Mouse (Mus musculus): ENCODE measurements around the gene 1110017D15Rik.

The 1110017D15Rik gene

DNA sequence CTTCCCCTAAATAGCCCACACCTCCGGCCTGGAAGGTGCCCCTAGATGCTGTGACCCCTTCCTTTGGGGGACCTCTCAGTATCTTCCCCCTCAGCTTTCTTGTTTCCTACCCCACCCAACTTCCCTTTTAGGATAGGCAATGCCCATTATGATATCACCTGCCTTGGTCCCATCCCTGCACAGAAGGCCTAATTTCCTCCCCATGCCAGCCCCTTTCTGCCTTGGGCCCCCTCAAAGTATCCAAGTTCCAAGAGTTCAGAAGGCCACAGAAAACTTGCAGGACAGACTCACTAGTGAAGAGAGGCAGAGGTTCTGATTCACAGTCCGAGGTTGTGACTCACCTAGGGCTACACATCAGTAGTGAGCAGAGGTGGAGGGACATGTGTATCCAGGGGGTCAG lies at the start of gene 1110017D15Rik:
1110017D15Rik (minus strand) TSS at position 101 of the 400 bp plus-strand sequence.
- DNase-seq (ENCODE audit: low spot score): no peak

DNA sequence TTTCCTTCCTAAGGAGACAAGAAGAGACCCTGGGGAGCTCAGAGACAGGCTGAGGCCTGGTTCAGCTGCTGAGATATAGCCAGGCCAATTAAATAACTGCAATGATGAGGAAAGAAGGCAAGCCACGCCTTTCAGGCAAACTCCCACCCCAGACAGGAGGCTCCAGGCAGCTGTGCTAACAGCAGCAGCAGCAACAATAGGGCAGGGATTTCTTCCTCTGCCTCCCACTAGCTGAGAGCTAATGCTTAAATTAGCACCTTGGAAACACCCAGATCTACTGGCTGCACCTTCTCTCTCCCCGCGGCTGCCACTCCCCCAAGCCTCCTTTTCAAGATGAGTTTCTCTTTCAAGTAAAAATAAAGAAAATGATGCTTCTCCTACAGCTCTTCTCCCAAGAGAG lies 49.0 kb upstream of the 1110017D15Rik start:
- DNase-seq (ENCODE audit: low spot score): peak; percentile 26

DNA sequence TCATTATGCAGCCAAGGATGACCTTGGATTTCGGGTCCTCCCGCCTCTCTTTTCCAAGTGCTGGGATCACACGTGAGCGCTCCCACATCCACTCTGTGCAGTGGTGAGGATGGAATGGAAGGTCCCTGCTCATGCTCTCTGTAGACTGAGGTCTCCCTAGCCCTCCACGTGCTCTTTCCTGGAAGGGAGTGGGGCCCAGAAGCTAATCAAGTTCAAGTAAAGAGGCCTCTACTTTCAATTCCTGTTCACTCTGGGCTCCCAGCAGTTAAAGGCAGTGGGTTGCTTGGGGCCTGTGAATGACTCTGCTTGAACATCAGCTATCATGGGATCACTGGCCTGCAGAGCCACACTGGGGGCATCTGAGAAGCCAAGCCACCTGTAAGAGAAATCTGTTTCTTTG lies 46.2 kb upstream of the 1110017D15Rik start:
- no peak for DNase-seq (ENCODE audit: low spot score)

DNA sequence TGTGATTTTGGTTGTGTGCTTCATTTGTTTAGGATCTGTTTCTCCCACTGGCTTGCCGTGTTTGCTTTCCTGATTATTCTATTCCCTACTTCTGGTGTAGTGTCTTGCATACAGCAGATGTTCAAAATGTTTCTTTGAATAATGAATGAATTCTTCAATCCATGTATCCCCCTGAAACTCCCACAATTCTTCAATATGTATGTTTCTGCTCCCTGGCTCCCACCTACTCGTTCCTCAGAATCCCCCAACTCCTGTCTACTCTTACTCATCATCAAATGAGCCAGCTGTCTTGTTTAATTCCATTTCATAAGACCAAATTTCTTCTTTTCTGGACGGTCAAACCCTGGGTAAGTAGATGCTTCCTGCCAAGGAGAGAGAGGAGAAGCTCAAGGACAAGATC lies 40.0 kb upstream of the 1110017D15Rik start:
- DNase-seq (ENCODE audit: low spot score): no peak

DNA sequence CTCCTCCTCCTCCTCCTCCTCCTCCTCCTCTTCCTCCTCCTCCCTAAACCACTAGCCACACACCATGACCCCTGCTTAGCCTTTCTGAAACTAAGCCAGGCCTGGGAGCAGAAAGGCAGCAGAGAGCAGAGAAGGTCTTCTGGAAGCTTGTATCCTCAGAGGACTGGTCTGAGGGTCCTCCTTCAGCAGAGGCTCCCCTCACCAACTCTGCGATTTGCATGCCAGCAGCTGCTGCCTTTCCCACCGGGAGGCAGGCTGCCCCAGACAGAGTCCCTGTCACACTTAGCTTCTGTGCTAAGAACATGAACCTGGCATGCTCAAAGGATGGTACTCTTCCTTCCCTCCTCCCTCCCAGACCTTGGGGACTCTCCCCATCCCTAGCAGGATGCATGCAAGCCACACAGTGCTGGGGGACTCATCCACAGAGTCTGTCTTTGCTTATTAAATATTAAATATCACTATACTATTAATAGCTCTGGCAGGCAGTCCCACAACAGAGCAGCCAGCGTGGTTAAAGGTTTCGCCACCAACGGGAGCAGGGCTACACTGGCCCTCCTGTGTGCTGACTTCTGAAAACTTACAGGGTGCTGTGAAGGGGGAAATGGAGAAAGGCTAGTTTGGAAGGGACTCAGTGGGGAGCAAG lies 39.3 kb upstream of the 1110017D15Rik start:
- DNase-seq (ENCODE audit: low spot score): no peak

DNA sequence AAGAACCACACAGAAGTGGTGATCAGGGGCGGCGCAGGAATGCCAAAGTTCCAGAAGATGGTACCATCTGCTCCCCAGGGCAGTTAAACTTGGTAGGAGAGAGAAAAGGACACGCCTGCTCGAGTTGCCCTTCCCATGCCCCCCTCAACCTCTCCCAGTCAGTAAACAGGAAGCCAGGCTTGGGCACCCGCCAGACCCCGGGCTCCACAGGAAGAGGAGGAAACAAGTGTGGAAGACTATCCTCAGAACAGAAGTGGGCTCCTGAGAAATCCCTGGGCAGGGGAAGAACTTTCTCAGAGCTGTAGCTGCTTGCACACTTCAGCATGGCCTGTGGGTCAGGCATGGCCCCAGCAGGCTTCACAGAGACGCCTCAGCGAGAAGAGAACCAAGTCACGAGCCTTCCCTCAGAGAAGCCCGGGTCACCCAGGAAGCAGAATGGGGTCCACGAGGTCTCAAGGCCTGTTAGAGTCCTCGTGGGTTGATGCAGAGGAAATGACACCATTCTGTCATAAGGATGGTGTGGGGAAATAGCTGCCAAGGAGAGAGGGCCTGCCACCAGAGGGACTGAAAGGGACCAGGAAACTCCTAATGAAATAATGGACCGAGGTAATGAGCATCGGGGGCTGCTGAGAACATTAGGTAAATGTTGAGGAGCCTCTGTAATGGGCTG lies 38.0 kb upstream of the 1110017D15Rik start:
- no peak for DNase-seq (ENCODE audit: low spot score)

DNA sequence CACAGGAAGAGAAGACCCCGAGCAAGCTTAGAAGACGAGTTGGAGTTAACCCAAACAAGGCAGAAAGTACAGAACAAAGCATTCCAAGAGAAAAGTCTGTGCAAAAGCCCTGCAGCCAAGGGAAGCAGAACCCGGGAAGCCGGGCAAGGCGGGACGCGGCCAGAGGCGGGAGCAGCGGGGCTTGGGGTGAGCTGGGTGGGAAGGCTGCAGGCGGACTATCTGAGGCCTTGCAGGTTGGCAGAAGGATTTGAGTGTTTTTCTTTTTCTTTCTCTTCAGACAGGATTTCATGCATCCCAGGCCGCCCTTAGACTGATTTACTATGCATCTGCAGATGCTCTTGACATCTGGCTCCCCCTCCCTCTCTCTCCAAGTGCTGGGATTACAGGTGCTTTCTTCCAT lies 36.0 kb upstream of the 1110017D15Rik start:
- DNase-seq (ENCODE audit: low spot score): no peak

DNA sequence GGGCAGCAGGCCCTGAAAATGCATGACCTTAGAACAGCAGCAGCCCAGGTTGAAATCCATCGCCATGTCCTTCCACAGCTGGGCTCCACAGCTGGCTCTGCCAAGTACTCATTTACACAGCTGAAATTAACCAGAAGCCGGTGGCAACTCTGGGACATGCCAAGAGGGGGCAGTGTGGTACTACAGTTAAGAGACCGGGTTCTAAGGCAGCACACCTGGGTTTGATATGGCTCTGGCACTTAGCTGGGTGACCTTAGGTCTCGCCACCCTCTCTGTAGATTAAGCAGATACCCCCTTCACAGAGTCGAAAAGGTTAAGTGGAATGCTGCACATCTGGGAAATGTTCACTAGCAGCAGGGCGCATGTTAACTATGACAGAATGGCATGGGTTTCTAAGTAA lies 35.4 kb upstream of the 1110017D15Rik start:
- peak; percentile 87 for DNase-seq (ENCODE audit: low spot score)

DNA sequence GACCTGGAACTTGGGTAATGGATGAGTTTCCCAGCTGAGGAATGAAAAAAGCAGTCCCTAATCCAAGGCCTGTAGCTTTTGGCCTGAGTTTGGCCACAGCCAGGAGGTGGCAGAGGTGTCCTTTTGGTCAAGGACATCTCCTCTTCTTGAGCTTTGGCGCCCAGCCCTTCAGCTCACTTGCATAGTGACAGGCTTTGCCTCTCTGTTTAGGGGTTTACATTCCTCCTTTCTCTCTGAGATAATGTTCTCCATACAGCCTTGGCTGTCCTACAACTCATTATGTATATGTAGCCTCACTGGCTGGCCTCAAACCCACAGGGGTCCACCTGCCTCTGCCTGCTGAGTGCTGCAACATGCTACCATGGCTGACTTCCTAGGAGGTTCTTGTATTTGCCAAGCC lies 30.0 kb upstream of the 1110017D15Rik start:
- no peak for DNase-seq (ENCODE audit: low spot score)

DNA sequence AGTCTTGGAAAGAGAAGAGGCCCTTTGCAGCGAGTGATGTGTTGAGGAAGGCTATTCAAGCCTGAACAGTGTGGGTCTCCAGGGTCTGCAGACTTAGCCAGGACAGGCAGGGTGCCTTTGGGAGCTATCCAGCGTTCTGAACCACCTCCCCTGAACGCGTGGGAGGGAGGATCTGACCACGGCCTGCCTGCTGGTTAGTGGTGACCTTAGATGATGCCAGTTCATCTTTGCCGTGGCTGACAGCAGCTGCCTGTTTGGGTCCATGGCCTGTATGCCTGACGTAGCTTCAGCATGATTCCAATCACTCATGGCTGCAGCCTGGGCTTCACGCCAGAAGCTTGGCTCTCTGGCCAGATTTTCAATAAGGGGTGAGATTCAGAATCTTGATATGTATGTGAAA lies 28.9 kb upstream of the 1110017D15Rik start:
- peak; percentile 77 for DNase-seq (ENCODE audit: low spot score)

DNA sequence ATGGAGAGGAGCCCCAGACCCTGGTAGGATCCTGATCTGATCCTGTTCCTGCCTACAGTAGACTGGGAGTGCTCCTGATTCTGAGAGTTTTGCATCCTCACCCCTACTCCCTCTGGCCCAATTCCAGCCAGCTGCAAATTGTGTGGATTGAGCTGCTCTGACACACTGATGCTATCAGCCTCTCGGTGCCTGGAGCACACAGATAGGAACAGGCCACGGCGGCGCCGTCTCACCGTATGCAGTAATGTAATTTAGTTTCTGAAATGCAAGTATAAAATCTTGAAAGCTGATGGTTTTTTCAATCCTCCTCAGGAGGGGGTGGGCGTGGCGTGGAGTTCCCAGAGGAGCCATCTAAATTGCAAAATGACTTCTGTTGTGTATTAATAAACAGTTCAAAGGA lies 25.0 kb upstream of the 1110017D15Rik start:
- DNase-seq (ENCODE audit: low spot score): peak; percentile 87

DNA sequence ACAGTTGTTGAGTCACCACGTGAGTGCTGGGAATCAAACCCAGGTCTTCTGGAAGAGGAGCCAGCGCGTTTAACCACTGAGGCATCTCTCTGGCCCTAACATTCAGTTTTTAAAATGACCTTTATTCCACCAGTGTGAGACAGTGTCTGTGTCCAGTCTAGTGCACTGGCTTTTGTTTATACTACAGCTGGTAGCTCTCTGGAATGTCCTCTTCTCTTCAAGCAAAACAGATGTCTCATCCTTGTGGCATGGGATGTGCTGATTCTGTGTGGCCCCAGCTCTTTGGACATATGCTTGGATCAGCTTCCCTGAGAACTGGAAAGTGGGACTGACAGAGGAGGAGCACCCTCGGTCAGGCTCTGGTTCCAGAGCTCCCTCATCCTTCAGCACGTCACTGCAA lies 17.7 kb upstream of the 1110017D15Rik start:
- no peak for DNase-seq (ENCODE audit: low spot score)

DNA sequence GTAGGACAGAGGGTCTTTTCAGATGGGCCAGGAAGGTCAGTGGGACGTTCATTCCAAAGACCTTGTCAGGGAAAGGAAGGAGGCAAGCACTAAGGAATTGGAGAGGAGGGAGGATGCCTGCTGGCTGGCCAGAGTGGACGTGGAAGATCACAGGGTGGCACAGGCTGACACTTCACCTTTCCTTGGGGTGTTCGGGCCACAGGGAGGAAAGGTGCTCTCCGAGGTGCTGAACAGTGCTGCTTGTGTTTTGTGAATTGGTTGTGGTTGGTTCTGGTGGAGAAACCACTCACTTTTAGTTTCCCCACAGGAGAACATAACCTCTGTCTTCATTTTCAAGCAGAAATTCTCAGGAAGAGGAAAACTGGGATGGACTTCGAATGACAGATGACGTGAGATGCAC lies 15.3 kb upstream of the 1110017D15Rik start:
- no peak for DNase-seq (ENCODE audit: low spot score)

DNA sequence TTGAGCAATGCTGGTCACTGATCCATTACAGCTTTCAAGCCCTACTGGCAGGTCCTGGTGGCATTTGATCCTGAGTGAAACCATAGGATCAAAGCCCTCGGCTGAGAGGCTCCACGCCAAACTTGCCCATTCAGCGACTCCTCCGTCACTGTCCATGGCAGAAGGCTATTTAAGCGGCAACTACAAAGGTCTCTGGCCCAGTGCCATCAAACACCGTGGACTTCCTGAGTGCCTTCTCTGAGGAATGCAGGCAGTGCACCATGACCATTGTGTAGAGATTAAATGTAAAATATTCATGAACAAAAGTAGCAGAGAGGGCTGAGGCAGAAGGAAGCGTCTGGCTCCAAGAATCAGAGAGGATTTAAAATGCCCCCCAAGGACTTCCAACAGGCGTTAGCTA lies 10.9 kb upstream of the 1110017D15Rik start:
- peak; percentile 44 for DNase-seq (ENCODE audit: low spot score)

DNA sequence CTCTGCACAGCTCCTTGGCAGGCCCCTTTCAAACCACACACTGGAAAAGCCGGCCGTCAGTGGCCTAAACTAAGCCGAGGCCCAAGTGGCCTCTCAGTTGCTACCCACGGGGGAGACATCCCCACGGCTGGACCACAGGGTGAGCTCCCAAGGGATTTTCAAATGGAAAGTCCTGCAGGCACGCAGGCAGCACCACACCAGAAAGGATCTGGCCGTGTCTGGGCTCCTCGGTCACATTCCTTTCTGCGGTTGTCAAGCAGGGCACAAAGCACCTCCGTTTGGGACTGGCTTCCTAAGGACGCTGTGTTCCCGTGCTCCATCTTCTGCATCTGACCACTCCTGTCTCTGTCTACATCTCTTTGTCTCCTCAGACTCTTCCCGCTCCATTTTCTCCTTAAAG lies 9.9 kb upstream of the 1110017D15Rik start:
- no peak for DNase-seq (ENCODE audit: low spot score)

DNA sequence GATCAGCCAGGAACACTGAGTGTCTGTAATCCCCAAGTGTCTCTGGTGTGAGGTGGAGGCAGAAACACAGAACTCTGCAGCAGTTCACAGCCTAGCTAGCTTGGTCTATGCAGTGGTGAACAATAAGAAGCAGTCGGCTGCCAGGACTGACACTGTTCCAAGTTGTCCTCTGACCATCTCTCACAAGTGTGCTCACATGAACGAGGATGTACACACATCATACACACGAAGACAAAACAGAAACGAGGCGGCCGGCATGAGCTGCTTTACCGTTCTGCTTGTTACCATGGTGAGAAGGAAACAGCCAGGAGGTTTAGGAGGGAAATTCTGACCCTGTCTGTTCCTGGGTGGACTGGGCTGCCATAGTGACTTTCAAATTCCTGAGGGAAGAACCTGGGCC lies 9.4 kb upstream of the 1110017D15Rik start:
- DNase-seq (ENCODE audit: low spot score): no peak

DNA sequence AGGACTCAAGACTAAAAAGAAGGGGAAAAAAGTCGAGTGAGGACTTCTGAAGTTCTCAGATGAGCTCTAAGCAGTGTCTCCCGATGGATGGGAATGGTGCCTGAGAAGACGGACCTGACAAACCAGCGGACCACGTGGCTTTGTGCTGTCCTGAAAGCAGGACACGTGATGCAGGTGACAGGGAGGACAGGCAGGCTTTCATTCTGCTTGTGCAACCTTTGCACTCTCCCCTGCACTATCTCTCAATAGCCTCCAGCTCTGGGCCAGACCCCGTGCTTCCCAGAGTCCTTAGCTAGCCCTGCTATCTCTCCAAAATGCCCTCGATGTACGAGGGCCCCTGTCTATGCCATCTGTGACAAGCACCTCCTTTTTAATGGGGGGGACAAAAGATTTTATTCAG lies 7.7 kb upstream of the 1110017D15Rik start:
- no peak for DNase-seq (ENCODE audit: low spot score)

DNA sequence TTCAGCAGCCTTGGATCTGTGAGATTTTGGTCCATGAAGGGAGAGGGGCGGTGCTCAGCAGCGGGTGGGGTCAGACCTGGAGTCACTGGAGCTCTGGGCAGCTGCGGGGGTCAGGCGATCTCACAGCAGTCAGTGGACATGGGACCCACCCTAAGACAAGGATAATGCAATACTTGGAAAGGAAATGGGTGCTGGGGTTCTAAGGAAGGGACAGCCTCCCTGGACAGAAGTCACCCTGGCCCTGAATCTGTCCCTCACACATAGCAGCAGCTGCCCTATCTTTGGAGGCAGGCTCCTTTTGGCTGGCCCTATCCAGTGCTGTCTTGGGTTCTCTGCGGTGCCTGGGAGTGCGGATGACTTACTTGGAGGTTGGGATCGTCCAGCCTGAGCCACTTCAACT lies 6.7 kb upstream of the 1110017D15Rik start:
- no peak for DNase-seq (ENCODE audit: low spot score)

DNA sequence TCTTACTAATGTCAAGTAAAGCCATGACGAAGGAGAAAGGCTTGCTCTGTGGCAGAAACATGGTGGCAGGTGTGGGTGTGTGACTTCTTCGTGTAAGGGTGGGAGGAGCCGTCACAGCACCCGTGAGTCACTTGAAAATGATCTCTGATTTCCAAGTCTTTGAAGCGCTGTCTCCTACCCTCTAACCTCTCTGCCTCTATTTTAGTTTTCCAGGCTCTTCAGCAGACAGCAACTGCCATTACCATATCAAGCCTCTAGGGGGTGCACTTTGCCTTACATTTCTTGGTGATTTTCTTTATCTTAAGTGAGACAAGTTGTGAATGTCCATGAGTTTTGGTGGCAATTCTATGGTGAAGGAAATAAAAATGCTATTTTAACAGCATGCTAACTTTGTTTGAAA lies 5.7 kb upstream of the 1110017D15Rik start:
- peak; percentile 60 for DNase-seq (ENCODE audit: low spot score)

DNA sequence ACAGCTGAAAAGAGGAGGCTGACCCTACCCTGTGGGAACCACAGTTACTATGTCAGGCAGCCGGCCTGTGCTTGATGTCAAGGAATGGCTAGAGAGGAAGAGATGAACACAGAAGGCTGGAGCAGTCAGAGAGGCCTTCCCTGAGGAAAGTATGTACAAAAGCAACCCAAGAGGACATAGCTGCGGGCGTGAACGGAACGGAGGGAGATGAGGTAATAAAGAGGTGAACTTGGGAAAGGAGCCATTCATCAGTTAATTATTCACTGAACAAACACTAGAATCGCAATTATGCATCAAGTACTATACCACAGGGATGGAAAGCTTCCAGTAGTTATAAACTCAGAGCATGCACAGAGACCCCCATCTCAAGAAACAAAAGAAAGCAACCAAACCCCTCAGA lies 5.0 kb upstream of the 1110017D15Rik start:
- DNase-seq (ENCODE audit: low spot score): no peak

DNA sequence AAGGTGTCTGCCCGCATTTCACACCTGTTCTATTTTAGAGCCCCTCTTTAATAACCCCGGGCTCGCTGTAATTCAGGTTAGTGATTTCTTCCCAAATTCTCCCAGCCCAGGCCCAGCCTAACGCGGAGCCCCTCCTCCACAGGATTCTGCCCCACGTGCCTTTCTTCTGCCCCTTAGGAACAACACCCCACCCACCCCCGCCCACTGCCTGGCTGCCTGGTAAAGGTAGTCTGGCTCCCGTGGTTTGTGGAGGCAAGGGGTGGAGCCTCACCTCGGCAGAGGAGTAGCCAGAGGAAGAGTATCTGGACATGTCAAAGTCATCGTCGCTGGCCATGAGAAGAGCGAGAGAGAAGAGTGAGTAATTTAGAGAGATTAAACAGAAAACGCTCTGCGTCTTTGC lies 3.5 kb upstream of the 1110017D15Rik start:
- DNase-seq (ENCODE audit: low spot score): no peak

DNA sequence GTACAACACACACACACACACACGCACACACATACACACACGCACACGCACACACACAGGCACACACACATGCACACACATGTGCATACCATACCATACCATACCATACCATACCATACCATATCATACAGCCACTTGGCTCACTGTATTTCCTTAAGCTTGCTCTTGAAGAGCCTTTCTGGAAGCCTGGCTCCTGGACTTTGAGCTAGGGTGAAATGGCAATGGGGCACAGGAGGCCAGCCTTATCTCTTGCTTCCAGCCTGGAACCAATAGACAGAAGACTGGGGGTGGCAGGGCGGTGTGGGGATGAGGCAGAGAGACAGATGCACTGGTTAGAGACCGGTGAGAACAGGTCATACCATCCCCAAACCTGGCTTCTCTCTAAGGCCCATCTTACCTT lies 2.1 kb upstream of the 1110017D15Rik start:
- DNase-seq (ENCODE audit: low spot score): no peak

DNA sequence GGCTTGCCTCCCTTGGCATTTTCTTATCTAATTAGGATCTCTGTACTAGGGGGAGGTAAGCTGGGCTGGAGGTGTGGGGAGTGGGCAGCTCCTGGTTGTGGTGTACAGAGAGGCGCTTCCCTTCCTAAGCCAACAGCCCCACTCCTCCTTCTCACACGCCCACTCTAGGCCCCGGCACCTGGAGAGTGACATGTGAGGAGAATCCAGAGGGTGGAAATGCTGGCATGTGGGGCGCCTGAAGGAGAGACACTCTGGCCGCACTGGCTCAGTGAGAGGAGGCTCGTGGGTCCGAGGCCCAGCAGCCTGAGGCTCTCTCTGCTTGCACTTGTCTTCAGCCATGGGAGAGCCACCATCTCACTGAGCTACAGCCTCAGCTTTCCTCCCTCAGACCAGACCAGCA lies 1.2 kb upstream of the 1110017D15Rik start:
- DNase-seq (ENCODE audit: low spot score): no peak

DNA sequence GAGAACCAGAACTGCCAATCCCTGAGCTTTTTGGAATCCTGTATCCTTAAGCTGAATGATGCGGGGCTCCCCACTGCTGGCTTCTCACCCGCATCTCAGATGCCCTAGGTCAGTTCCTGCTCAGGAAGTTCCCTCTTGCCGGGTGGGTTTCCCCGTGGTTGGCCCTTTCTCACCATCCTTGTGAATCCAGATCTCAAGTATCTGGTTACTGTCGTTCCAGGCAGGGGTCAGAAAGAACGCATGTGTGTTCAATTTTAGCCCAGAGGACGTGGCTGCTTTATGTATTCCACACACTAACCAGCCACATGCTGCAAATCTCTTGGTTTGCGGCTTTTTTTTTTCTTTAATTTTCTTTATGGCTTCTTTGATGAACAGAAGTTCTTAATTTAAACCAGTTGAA lies 3.4 kb downstream of the 1110017D15Rik start:
- DNase-seq (ENCODE audit: low spot score): no peak
